Mouse (Mus musculus) heart, embryonic 12.5 days (tissue): ENCODE data around the gene Kdm4b. TPM values are rescaled to one million over a fixed set of nuclear protein-coding genes. Genes with fewer than 3 reads are reported as not detected.

Experiments
- ATAC-seq: fragments of 200-750 bp; cut with Nextera tagmentation; 2 replicates; pipeline ENCODE4 v1.8.0; 2017; ENCODE audit warnings: moderate TSS enrichment, moderate library complexity; ENCODE audit not compliant: insufficient number of reproducible peaks, low FRiP score
- H3K27ac ChIP-seq: fragments of 300-500 bp; sonication (generic); 2 replicates; pipeline ENCODE4 v1.5.1; 2016; ENCODE audit warnings: mild to moderate bottlenecking, moderate library complexity; ENCODE audit not compliant: poor library complexity, severe bottlenecking
- H3K27me3 ChIP-seq: fragments of 300-500 bp; sonication (generic); replicated peaks from 2 replicates; pipeline ENCODE4 v1.6.1; 2016; ENCODE audit warnings: mild to moderate bottlenecking, moderate library complexity
- H3K36me3 ChIP-seq: fragments of 300-500 bp; sonication (generic); 2 replicates; pipeline ENCODE4 v1.6.1; 2016; ENCODE audit warnings: mild to moderate bottlenecking, moderate library complexity
- H3K4me1 ChIP-seq: fragments of 300-500 bp; sonication (generic); replicated peaks from 2 replicates; pipeline ENCODE4 v1.6.1; 2016; ENCODE audit warnings: mild to moderate bottlenecking
- H3K4me2 ChIP-seq: fragments of 300-500 bp; sonication (generic); 2 replicates; pipeline ENCODE4 v1.6.1; 2016; ENCODE audit warnings: mild to moderate bottlenecking, moderate library complexity
- H3K4me3 ChIP-seq: fragments of 300-500 bp; sonication (generic); 2 replicates; pipeline ENCODE4 v1.5.1; 2016; ENCODE audit warnings: mild to moderate bottlenecking
- H3K9ac ChIP-seq: fragments of 300-500 bp; sonication (generic); 2 replicates; pipeline ENCODE4 v1.6.1; 2016; ENCODE audit warnings: mild to moderate bottlenecking, moderate library complexity
- H3K9me3 ChIP-seq: fragments of 300-500 bp; sonication (generic); replicated peaks from 2 replicates; pipeline ENCODE4 v1.6.1; 2016; ENCODE audit warnings: mild to moderate bottlenecking, moderate library complexity
- WGBS: fragments of 180-500 bp; shearing (Covaris S2); methylation state at CpG from one replicate; pipeline ENCODE4 v1.1.7; 2016; 5-methylcytosine and 5-hydroxymethylcytosine counted together
- polyA plus RNA-seq: library from polyadenylated mRNA; unstranded; fragments of >200 nt; fragmentation: Nextera tagmentation; extraction: Ambion mirVana; gene quantifications from 2 replicates; pipeline ENCODE4 v1.2.1, GENCODE M21; 2016

Kdm4b gene
- polyA plus RNA-seq, 1 experiment from 2014 or later = 37.1 TPM

GRCm38 (mm10) chr17:56326153-56327147 is 588 bp downstream of the Kdm4b start:
- Histone ChIP-seq H3K9me3 (no peaks in the 10 kb centered on the region), H3K27me3 (no peaks in the 10 kb centered on the region), H3K9ac (peak overlapping the region; percentile 96), H3K4me1 (peaks cover 50% of the 10 kb centered on the region), H3K4me3 (peak overlapping the region; percentile 97), H3K36me3 (peaks cover 21% of the 10 kb centered on the region), H3K4me2 (peak overlapping the region; percentile 87), H3K27ac (peak overlapping the region; percentile 97)
- WGBS = 3% methylated on average over 64 of the region's 67 CpGs
- ATAC-seq = peak; percentile 61

DNA sequence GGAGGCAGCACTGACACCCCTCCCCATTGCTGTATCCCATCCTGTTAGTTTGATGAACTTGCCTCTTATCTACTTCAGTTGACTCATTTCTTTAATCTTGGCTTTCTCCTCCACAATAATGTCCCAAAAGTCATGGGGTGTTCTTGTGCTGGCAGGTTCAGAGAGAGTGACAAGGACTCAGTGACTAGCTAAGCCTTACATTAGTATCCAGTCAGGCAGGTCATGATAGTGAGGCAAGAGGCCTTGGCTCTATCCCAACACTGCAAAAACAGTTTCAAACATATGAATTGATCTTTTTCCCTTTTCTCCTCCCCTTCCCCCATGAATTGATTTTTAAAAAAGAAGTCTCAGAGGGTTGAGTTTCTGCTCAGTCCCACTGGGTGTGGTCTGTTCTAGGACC is 3.4 kb downstream of the Kdm4b start:
- Histone ChIP-seq H3K4me2 (no peak overlapping the region), H3K4me3 (no peak overlapping the region), H3K27me3 (no peaks in the 10 kb centered on the region), H3K9ac (no peak overlapping the region), H3K9me3 (no peaks in the 10 kb centered on the region), H3K27ac (no peak overlapping the region), H3K36me3 (peaks cover 2% of the 10 kb centered on the region), H3K4me1 (peaks cover 57% of the 10 kb centered on the region)
- no peak for ATAC-seq

DNA sequence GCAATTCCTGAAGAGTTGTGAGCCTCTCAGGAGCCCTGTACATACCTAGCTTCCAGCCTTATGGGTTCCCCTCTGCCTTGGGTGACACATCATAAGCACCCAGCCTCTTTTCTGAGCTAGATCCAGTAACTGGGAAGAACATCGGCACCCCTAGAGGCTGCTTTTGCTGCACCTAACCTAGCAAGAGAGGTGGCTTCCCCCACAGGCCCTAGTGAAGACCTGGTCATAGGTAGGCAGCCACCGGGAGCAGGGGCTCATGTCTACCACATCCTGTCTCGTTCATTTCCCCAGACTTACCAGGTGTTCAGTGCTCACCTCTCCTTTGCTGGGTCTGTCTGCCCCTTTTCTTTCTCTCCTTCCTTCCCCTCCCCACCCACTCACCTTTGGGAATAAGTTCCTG is 4.5 kb downstream of the Kdm4b start:
- Histone ChIP-seq H3K9ac (no peak overlapping the region), H3K4me2 (no peak overlapping the region), H3K27me3 (no peaks in the 10 kb centered on the region), H3K36me3 (no peaks in the 10 kb centered on the region; the same call in 1 of the 2 replicates), H3K4me1 (peaks cover 59% of the 10 kb centered on the region), H3K27ac (no peak overlapping the region), H3K4me3 (no peak overlapping the region), H3K9me3 (no peaks in the 10 kb centered on the region)
- no peak for ATAC-seq
- WGBS = 76% methylated on average over 3 of the region's 3 CpGs

DNA sequence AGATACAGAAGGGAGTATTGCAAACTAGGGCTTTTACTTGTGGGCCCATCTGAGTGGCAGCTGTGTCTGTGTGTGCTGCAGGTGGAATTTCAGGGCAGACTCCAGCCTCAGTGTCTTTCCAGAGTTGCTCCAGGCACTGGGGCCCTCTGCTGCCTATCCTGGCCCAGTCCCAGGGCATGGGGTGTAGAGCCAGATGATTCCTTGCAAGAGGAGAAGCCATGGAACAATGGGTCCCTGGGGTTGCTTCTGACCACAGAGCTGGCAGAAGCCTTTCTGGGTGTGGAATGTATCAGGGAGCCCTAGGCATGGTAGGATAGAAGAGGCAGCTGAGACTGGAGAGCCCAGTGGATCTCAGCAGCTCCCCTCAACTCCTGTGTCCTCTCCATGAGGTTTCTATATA is 5.4 kb downstream of the Kdm4b start:
- no peaks in the 10 kb centered on the region for H3K9me3 ChIP-seq
- no peak overlapping the region for H3K4me2 ChIP-seq
- no peaks in the 10 kb centered on the region for H3K27me3 ChIP-seq
- no peak overlapping the region for H3K4me3 ChIP-seq
- H3K9ac ChIP-seq = peak overlapping the region; percentile 19; the same call in 1 of the 2 replicates
- ATAC-seq = no peak
- no peak overlapping the region for H3K27ac ChIP-seq
- H3K4me1 ChIP-seq = peaks cover 67% of the 10 kb centered on the region
- H3K36me3 ChIP-seq = no peaks in the 10 kb centered on the region; the same call in 1 of the 2 replicates

DNA sequence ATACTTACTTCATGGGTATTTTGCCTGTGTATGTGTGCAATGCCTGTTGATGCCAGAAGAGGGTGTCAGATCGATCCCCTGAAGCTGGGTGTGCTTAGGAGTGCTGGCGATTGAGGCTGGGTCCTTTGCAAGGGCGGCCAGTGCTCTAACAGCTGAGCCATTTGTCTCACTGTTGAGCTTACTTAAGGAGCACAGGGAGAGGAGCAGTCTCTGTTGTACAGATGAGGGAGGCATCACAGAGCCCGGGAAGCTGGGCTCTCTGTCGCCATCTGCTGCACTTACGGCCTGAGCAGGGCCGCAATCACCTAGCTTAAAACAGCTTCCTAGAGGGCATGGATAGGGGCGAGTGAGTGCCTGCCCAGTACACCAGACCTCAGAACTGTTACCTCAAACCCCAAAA is 7.1 kb downstream of the Kdm4b start:
- H3K27me3 ChIP-seq = no peaks in the 10 kb centered on the region
- no peak overlapping the region for H3K27ac ChIP-seq
- ATAC-seq = no peak

DNA sequence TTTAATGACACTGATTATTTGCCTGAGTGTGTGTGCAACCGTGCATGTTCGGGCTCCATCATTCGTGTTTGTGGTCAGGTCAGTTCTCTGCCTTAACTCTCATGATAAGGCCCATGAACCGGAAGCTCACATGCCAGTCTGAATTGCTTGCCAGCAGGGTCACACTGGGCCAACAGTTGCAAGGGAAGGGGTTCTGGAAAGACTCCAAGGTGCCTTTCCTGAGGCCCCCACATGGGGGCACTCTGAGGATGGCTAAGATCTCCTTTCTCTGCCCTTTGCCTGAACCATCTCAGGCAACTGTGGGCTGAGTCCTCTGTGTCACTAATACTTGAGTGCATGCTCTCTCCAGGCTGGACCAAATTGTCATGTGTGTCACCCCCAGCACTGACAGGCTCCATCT is 11.3 kb downstream of the Kdm4b start:
- H3K4me2 ChIP-seq = no peak overlapping the region
- H3K4me3 ChIP-seq = no peak overlapping the region
- no peak for ATAC-seq
- 35% methylated on average over 4 of the region's 4 CpGs for WGBS
- H3K9ac ChIP-seq = 0 out of 2 replicates have a peak overlapping the region, but pooled peaks have one; percentile 8
- H3K27me3 ChIP-seq = no peaks in the 10 kb centered on the region
- H3K9me3 ChIP-seq = no peaks in the 10 kb centered on the region
- H3K27ac ChIP-seq = no peak overlapping the region
- peaks cover 63% of the 10 kb centered on the region for H3K4me1 ChIP-seq
- H3K36me3 ChIP-seq = no peaks in the 10 kb centered on the region; the same call in 1 of the 2 replicates

More for the DNA sequence above, 7.1 kb downstream of the Kdm4b start:
- WGBS = 46% methylated on average over 8 of the region's 8 CpGs
- no peaks in the 10 kb centered on the region; the same call in 1 of the 2 replicates for H3K36me3 ChIP-seq
- no peak overlapping the region for H3K4me2 ChIP-seq
- H3K4me1 ChIP-seq = peaks cover 69% of the 10 kb centered on the region
- no peak overlapping the region for H3K9ac ChIP-seq
- H3K9me3 ChIP-seq = no peaks in the 10 kb centered on the region
- H3K4me3 ChIP-seq = no peak overlapping the region

GRCm38 (mm10) chr17:56337791-56338190 is 11.9 kb downstream of the Kdm4b start:
- H3K9me3 ChIP-seq = no peaks in the 10 kb centered on the region
- peaks cover 63% of the 10 kb centered on the region for H3K4me1 ChIP-seq
- no peak for ATAC-seq
- no peak overlapping the region for H3K9ac ChIP-seq
- 0 out of 2 replicates have a peak overlapping the region, but pooled peaks have one; percentile 23 for H3K27ac ChIP-seq
- no peaks in the 10 kb centered on the region; the same call in 1 of the 2 replicates for H3K36me3 ChIP-seq
- H3K4me2 ChIP-seq = no peak overlapping the region
- 70% methylated on average over 6 of the region's 6 CpGs for WGBS
- no peaks in the 10 kb centered on the region for H3K27me3 ChIP-seq
- no peak overlapping the region for H3K4me3 ChIP-seq

DNA sequence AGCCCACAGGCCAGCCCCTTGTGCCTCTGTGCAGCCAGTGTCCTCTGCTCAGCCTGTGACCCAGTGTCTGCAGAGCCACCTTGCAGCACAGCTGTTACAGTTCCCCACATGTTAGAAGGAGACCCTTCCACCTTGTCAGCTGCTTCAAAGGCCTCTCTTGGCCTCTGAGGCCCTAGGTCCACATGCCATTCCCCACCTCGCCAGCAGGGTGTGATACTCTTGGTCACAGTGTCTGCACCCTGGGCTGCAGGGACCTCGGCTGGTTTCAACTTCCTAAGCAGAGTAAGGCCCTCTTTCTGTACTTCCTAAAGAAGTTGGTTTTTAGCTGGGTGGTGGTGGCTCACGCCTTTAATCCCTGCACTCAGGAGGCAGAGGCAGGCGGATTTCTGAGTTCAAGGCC is 13.0 kb downstream of the Kdm4b start:
- no peak for ATAC-seq
- H3K27me3 ChIP-seq = no peaks in the 10 kb centered on the region
- H3K36me3 ChIP-seq = no peaks in the 10 kb centered on the region; the same call in 1 of the 2 replicates
- no peaks in the 10 kb centered on the region for H3K9me3 ChIP-seq
- H3K4me2 ChIP-seq = no peak overlapping the region
- no peak overlapping the region for H3K4me3 ChIP-seq
- H3K9ac ChIP-seq = no peak overlapping the region
- H3K4me1 ChIP-seq = peaks cover 66% of the 10 kb centered on the region
- WGBS = 60% methylated on average over 4 of the region's 4 CpGs
- H3K27ac ChIP-seq = no peak overlapping the region

DNA sequence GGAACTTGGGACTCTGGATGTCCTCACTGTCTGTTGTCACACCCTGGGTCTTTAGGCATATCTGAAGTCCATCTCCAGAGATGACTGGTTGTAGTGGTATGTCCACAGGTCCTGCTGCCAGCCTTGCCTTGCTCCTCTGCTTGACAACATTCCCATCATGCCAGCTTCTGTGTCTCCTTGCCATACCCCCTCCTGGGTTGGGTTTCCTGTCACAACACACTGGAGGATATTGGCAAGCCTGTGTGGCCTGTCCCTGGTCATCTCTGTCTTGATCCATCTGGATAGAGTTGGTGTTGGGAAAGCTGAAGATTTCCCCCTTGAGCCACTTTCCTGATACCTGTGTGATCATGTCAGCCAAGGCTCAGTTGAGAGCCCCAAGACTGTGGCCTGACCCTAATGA is 14.9 kb downstream of the Kdm4b start:
- Histone ChIP-seq H3K9ac (0 out of 2 replicates have a peak overlapping the region, but pooled peaks have one; percentile 21), H3K27me3 (no peaks in the 10 kb centered on the region), H3K36me3 (0 out of 2 replicates have a peak, but pooled peaks cover 4% of the 10 kb centered on the region), H3K4me1 (peaks cover 55% of the 10 kb centered on the region), H3K9me3 (no peaks in the 10 kb centered on the region), H3K4me2 (no peak overlapping the region), H3K27ac (0 out of 2 replicates have a peak overlapping the region, but pooled peaks have one; percentile 19), H3K4me3 (no peak overlapping the region)
- ATAC-seq = no peak

- Histone ChIP-seq H3K4me3 (no peak overlapping the region), H3K9ac (0 out of 2 replicates have a peak overlapping the region, but pooled peaks have one; percentile 7), H3K27me3 (no peaks in the 10 kb centered on the region), H3K9me3 (no peaks in the 10 kb centered on the region), H3K27ac (no peak overlapping the region), H3K4me1 (peaks cover 51% of the 10 kb centered on the region), H3K4me2 (no peak overlapping the region), H3K36me3 (0 out of 2 replicates have a peak, but pooled peaks cover 4% of the 10 kb centered on the region)
- no peak for ATAC-seq
- 77% methylated on average over 3 of the region's 3 CpGs for WGBS
These were observed 17.6 kb downstream of the Kdm4b start for GRCm38 (mm10) chr17:56343466-56343865.

GRCm38 (mm10) chr17:56345364-56345763 is 19.5 kb downstream of the Kdm4b start:
- no peak for ATAC-seq
- peaks cover 59% of the 10 kb centered on the region for H3K4me1 ChIP-seq

More at GRCm38 (mm10) chr17:56345364-56345763, 19.5 kb downstream of the Kdm4b start:
- no peak overlapping the region for H3K4me2 ChIP-seq
- H3K9me3 ChIP-seq = no peaks in the 10 kb centered on the region
- H3K36me3 ChIP-seq = peaks cover 9% of the 10 kb centered on the region; the same call in 1 of the 2 replicates
- H3K27ac ChIP-seq = no peak overlapping the region
- H3K4me3 ChIP-seq = no peak overlapping the region
- no peaks in the 10 kb centered on the region for H3K27me3 ChIP-seq
- 78% methylated on average over 2 of the region's 2 CpGs for WGBS
- no peak overlapping the region for H3K9ac ChIP-seq
